Mouse (Mus musculus): Measurements from ENCODE around the gene Nav2.
A peak's percentile ranks its signal among the peaks of the same experiment; 100 is the strongest.

Nav2 gene

DNA sequence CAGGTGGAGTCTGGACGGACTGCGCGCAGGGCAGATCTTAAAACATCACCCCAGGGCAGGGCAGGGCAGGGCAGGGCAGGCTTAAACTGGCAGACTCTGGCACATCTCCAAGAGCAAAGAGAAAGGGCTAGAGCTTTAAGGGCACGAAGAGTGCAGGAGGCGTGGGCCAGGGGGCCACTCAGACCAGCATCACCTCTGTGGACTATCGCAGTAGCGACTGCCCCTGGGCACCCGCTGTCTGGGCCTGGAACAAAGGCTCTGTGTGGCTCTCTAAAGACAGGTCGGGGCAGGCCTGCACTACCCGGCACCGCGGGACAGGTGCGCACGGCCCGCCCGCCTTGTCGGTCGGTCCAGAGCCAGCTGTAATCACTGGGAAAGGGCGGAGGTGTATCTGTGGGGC lies 491.9 kb downstream of the Nav2 start:
- no peak for DNase-seq (ENCODE audit: low read depth)

DNA sequence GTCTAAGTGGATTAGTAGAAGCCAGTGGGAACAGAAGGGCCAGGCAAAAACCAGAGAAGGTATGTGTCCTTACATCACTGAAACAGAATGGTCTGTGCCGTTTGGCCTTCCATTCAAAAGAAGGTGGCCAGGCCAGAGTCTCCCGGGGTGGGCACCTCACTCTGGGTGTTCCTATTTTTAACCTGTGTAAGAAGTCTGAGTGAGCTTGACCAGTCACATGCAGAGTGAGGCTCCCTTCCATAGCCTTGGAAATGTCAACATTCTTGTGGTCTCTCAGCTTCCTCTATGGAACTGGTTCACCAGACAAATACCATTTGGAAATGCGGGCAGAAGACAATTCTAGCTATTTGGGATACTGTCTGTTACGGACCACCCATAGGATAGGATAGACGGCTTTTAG lies 494.0 kb downstream of the Nav2 start:
- no peak for DNase-seq (ENCODE audit: low read depth)

- no peak for DNase-seq (ENCODE audit: low read depth)
These were observed 499.2 kb downstream of the Nav2 start for GRCm38 (mm10) chr7:49407688-49408087.

- no peak for DNase-seq (ENCODE audit: low read depth)
These were observed 500.1 kb downstream of the Nav2 start for GRCm38 (mm10) chr7:49408625-49409024.

DNA sequence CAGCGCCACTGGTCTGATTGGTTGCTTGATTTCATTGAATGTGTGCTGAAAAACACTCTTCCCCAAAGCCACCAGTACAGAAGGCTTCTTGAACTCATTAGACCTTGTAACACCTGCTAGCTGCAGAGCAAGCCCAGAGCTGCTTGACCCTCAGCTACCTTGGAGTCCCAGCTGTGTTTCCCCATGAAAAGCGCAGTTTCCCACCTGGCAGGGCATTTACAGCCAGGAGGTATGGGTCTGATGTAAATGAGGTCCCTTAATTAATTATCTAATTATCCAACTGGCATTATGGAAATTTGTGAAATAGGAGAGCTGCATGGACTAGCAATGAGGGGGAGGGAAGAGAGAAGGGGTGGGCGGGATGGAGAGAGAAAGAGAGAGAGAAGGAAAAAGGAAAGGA lies 500.7 kb downstream of the Nav2 start:
- no peak for DNase-seq (ENCODE audit: low read depth)

GRCm38 (mm10) chr7:49410188-49410587 lies 501.7 kb downstream of the Nav2 start:
- DNase-seq (ENCODE audit: low read depth), result no peak

- no peak for DNase-seq (ENCODE audit: low read depth)
These were observed 502.4 kb downstream of the Nav2 start for GRCm38 (mm10) chr7:49410892-49411291.

DNA sequence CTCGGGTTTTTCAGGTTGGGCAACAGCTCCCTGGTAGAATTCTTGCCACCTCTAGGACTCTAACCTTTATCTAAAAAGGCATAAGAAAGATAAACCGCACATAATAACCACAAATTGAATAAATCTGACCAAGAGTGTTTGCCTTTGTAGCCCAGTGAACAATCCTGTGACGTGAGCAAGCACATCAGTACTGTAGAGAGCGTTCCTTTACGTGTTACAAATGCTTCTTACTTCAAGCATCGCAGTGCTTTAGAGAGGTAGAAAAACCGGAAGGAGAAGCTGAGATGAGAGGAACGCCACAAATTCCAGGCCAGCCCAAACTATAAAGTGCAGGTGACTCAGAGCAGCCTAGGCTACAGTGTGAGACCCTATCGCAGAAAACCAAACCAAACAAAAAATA lies 503.3 kb downstream of the Nav2 start:
- no peak for DNase-seq (ENCODE audit: low read depth)

DNA sequence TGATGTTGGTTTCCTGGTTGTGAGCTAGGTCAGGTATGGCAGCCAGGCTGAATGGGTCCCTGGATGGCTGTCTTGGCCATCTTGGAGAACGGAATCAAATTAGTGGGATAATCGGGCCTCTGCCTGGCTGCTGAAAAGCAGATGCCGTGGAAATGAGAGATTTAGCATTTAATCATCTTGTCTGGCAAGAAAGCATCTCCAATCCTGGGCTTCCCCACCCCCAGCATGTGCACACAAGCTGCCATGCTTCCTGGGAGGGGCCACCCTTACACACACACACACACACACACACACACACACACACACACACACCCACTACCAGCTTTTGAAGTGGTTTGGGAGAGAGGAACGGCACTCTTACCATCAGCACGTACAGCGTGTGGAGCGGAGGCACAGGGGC lies 506.6 kb downstream of the Nav2 start:
- DNase-seq (ENCODE audit: low read depth), result no peak

GRCm38 (mm10) chr7:49415716-49416115 lies 507.2 kb downstream of the Nav2 start:
- no peak for DNase-seq (ENCODE audit: low read depth)

DNA sequence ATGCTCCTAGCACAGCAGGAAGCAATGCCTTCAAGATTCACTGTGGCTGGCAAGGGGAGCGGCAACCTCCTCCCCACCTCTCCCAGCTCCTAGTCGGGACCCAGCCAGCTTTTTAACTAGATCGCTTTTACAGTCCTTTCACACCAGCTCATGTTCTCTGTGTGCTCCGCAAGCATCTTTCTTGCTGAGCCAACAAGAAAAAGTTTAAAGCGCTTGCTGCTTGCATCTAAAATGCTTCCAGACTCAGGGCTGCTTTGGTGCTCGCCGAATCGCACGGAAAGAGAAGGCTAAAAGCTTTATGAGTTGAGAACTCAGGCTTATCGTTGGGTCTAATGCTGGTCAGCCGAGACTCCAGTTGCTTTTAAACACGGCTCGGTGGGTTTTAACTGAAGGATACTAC lies 510.3 kb downstream of the Nav2 start:
- DNase-seq (ENCODE audit: low read depth), result no peak

DNA sequence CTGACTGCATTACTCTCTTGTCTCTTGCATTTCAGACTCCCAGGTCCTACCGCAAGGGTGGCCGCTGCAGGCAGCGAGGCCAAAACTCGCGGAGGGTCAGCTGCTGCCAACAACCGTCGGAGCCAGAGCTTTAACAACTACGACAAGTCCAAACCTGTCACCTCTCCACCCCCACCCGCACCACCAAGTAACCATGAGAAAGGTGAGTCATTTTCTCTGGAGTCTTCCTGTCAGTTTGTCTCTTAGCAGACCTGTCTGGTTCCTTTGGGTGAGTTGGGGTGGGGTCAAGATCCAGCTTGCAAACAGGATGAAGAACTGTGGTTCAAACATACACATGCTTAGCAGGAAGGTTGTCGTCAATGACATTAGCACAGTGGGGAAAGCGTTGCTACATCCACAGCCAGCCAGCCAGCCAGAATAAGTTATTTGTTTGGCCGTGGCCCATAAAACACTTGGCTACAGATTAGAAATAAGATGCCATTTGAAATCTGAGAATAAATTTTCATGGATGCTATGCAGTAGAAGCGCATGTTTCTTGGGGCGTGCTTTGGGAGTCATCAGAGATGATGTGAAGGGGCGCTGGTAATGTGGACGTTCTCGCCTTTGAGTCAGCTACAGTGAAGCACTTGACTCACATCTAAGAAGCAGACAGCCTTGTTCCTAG lies 511.8 kb downstream of the Nav2 start:
- no peak for DNase-seq (ENCODE audit: low read depth)

GRCm38 (mm10) chr7:49421261-49421660 lies 512.7 kb downstream of the Nav2 start:
- DNase-seq (ENCODE audit: low read depth), result no peak

DNA sequence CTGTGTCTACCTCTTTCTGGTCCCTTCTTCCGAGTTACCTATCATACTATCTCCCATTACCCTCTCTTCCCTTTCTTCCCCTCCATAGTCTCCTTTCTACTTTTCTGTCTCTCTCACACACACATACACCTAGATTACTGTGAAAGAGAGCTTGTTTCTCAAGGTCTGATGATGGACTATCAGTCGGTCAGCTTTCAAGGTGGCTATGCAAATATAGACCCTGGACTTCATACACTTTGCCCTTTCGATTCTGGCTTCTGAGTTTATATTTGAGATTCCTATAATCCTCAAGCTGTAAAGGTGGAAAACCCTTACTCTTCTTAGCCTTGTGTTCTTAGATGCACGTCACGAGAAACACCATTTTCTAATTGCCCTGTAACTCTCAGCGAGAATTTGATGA lies 515.4 kb downstream of the Nav2 start:
- no peak for DNase-seq (ENCODE audit: low read depth)

- peak; percentile 62 for DNase-seq (ENCODE audit: low read depth)
These were observed 517.5 kb downstream of the Nav2 start for GRCm38 (mm10) chr7:49426060-49426459.

DNA sequence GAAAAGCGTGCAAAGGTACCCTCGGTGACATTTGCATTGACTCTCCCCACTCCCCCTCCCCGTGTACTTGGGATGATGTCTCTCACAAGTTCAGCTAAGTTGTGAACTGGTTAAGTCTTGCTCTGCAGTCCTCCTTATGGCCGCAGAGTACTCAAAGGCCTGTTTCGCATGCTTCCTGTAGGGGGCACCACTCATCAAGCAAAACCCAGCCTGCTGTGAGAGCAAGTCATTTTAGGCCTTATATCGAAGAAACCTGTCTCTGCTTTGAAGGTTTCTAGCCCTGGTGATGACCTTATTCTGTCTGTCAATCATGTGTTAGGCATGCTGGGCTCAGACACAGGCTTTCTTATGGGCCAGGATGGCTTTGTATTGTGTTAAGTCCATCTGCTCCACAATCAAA lies 519.3 kb downstream of the Nav2 start:
- DNase-seq (ENCODE audit: low read depth), result peak; percentile 52

GRCm38 (mm10) chr7:49428947-49429346 lies 520.4 kb downstream of the Nav2 start:
- DNase-seq (ENCODE audit: low read depth), result peak; percentile 20

DNA sequence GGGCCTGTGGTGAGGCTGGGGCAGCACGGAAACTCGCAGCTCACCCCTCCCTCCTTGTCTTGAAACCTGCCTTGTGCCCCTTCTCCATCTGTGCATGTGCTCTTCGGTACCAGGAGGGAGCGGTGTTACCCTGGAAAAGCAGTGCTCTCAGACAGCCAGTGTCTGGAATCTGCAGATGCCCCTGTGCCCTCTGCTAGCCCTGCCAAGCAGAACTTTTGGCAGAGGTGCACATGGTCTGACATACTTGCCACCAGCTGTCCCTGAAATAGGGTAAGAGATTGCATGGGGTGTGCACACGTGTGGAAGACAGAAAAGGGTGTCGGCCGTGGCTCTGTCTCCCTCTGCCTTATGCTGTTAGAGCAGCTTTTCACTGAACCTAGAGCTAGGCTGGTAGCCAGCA lies 522.3 kb downstream of the Nav2 start:
- no peak for DNase-seq (ENCODE audit: low read depth)

DNA sequence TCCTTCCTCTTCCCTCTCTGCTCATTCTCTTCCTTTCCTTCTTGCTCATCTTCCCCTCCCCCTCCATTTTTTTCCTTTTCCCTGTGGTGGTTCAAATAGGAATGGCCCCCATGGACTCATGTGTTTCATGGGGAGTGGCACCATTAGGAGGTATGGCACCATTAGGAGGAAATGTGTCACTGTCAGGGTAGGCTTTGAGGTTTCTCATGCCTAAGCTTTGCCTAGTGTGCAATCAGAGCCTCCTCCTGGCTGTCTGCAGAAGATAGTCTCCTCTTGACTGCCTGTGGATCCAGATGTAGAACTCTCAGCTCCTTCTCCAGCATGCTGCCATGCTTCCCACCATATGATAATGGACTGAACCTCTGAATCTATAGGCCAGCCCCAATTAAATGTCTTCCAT lies 525.4 kb downstream of the Nav2 start:
- no peak for DNase-seq (ENCODE audit: low read depth)

DNA sequence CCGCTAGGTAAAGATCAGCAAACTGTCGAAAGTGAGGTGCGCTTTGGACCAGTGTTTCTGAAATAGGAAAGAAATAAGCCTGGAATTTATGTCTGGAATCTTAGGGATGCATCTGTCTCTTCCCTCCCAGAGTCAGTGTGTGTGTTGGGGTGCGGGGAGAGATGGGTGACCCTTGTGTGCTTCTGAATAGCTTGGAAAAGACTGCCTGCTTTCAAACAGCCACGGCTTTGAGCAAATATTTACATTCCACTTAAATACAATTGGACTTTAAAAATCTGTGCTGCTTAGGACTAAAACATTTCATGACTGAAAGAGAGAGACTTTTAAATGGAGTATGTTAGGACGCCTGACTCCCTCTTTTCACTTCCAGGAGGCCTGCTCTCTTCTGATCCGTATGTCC lies 528.0 kb downstream of the Nav2 start:
- no peak for DNase-seq (ENCODE audit: low read depth)

DNA sequence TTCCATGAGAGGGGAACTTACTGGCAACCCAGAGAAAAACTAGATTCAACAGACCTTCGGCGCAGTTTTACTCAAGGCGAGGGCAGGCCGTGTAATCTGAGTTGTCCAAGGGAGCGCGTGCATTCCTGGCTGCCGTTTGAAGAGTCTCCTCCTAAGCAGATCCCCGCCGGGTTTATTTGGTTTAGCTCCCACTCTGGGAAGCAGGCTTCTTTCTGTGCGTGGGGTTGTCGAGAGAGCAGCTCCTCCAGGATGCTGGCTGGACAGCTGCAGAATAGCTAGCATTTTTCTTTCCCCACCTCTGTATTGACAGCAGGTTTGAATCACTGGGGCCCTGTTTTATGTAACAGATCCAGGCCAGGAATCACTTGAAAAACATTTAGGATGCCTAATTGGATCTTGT lies 529.4 kb downstream of the Nav2 start:
- no peak for DNase-seq (ENCODE audit: low read depth)

DNA sequence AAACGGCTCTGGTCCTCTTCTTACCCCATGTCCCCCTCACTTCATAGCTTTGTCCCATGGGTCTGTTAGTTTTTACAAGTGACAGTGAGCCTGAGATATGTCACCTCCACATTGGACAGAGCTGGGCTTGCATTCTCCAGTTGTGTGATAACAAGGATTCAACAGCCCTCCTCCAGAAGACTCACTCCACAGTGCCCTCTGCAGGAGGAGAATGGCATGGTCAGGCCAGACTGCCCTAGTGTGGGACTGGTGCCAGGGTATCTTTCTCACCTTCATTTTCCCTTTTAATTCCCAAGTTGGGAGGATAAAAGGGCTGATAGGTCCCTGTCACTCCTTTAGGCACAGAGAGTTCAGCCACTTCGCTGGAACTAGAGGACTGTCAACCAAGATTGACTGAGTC lies 530.6 kb downstream of the Nav2 start:
- DNase-seq (ENCODE audit: low read depth), result peak; percentile 33

GRCm38 (mm10) chr7:49440333-49440969 lies 531.9 kb downstream of the Nav2 start:
- DNase-seq (ENCODE audit: low read depth), result no peak

GRCm38 (mm10) chr7:49442174-49442573 lies 533.7 kb downstream of the Nav2 start:
- no peak for DNase-seq (ENCODE audit: low read depth)
